In genomic region chr2:32428262-32428722, GRCm38 (mm10) we compare ENCODE assay signal across 8 mouse cellular contexts. TPM values are rescaled to one million over a fixed set of nuclear protein-coding genes. Genes with fewer than 3 reads are reported as not detected.
DNase-seq lines count a peak whose midpoint lies in the region; ATAC-seq and TF ChIP-seq lines count a peak whose summit lies in the region.

No protein-coding gene starts in this region.

- H3K9ac ChIP-seq in kidney, postnatal 0 days (ENCODE audit: low read depth, low read length) = no peak overlapping the region
- H3K9ac ChIP-seq in limb, embryonic 12.5 days (replicated peaks) = no peak overlapping the region
- peak overlapping the region; percentile 63 for H3K9ac ChIP-seq in midbrain, postnatal 0 days (replicated peaks; ENCODE audit: low read length, poor library complexity, severe bottlenecking)

- H3K27me3 ChIP-seq in kidney, postnatal 0 days (ENCODE audit: insufficient read depth, low read length) = no peaks in the 10 kb centered on the region
- no peaks in the 10 kb centered on the region for H3K27me3 ChIP-seq in limb, embryonic 12.5 days
- H3K27me3 ChIP-seq in midbrain, postnatal 0 days (ENCODE audit: insufficient read depth, low read length) = no peaks in the 10 kb centered on the region

- H3K27ac ChIP-seq in kidney, postnatal 0 days = peak overlapping the region; percentile 60
- H3K27ac ChIP-seq in limb, embryonic 12.5 days = peak overlapping the region; percentile 79
- H3K27ac ChIP-seq in midbrain, postnatal 0 days (ENCODE audit: low read depth, low read length) = peak overlapping the region; percentile 82

- ATAC-seq in kidney, postnatal 0 days (replicated peaks; ENCODE audit: low FRiP score, low read depth) = peak; percentile 73
- ATAC-seq in granulocyte monocyte progenitor cell, adult 5-6 weeks (replicated peaks; ENCODE audit: poor library complexity, severe bottlenecking) = peak; percentile 39
- ATAC-seq in limb, embryonic 12.5 days (ENCODE audit: insufficient number of reproducible peaks, insufficient read depth, low FRiP score, low TSS enrichment, low read depth) = 0 out of 2 replicates have a peak, but pooled peaks have one; percentile 4
- peak; percentile 76 for ATAC-seq in midbrain, postnatal 0 days (ENCODE audit: low FRiP score)

- H3K4me2 ChIP-seq in kidney, postnatal 0 days (ENCODE audit: low read length) = peak overlapping the region; percentile 39
- peak overlapping the region; percentile 34 for H3K4me2 ChIP-seq in limb, embryonic 12.5 days
- peak overlapping the region; percentile 87 for H3K4me2 ChIP-seq in midbrain, postnatal 0 days (ENCODE audit: low read depth, low read length, poor library complexity, severe bottlenecking)

- peaks cover 48% of the 10 kb centered on the region for H3K4me1 ChIP-seq in kidney, postnatal 0 days (replicated peaks; ENCODE audit: insufficient read depth, low read length)
- H3K4me1 ChIP-seq in limb, embryonic 12.5 days (replicated peaks) = peaks cover 61% of the 10 kb centered on the region
- peaks cover 25% of the 10 kb centered on the region for H3K4me1 ChIP-seq in midbrain, postnatal 0 days (ENCODE audit: insufficient read depth, low read length)

- no peak overlapping the region for H3K4me3 ChIP-seq in kidney, postnatal 0 days (replicated peaks; ENCODE audit: low read depth, low read length)
- no peak overlapping the region for H3K4me3 ChIP-seq in limb, embryonic 12.5 days (replicated peaks)
- H3K4me3 ChIP-seq in midbrain, postnatal 0 days (ENCODE audit: low read depth, low read length) = peak overlapping the region; percentile 61

- 21% methylated on average over 8 of the region's 8 CpGs for WGBS in kidney, postnatal 0 days
- WGBS in limb, embryonic 12.5 days = 52% methylated on average over 8 of the region's 8 CpGs
- WGBS in midbrain, postnatal 0 days = 22% methylated on average over 8 of the region's 8 CpGs

- no peak for TF ChIP-seq CTCF in kidney, postnatal 0 days (IDR thresholded peaks at IDR 0.05; ENCODE audit: low read depth)
- no peak for TF ChIP-seq CTCF in midbrain, postnatal 0 days (IDR thresholded peaks at IDR 0.05)

- no peaks in the 10 kb centered on the region for H3K36me3 ChIP-seq in kidney, postnatal 0 days (ENCODE audit: insufficient read depth, low read length)
- H3K36me3 ChIP-seq in limb, embryonic 12.5 days = peaks cover 9% of the 10 kb centered on the region; the same call in 1 of the 2 replicates
- H3K36me3 ChIP-seq in midbrain, postnatal 0 days (ENCODE audit: insufficient read depth, low read length) = no peaks in the 10 kb centered on the region

- H3K9me3 ChIP-seq in kidney, postnatal 0 days (replicated peaks; ENCODE audit: low read length) = no peaks in the 10 kb centered on the region
- no peaks in the 10 kb centered on the region for H3K9me3 ChIP-seq in limb, embryonic 12.5 days
- H3K9me3 ChIP-seq in midbrain, postnatal 0 days (ENCODE audit: low read length) = no peaks in the 10 kb centered on the region

- DNase-seq in kidney, postnatal 0 days (ENCODE audit: low spot score) = peak; percentile 85
- no peak for DNase-seq in kidney, postnatal 36 days
- DNase-seq in brain, adult 2 months (ENCODE audit: low read depth, low spot score) = peak; percentile 93
- DNase-seq in midbrain, postnatal 0 days (ENCODE audit: low spot score) = peak; percentile 86
- no peak for DNase-seq in gastrocnemius, postnatal 4 days (ENCODE audit: low spot score in 2 of 2)
- no peak for DNase-seq in cerebellum, adult 11-12 months

RNA-seq across cellular contexts. Expression of gene Naif1, which starts 22.0 kb away (rescaled TPM):
- polyA plus RNA-seq in kidney, postnatal 0 days (2015; fragmentation: Nextera tagmentation; extraction: Ambion mirVana) = 4.7 TPM in 2 replicates
- 3.7 and 4.6 TPM in 2 replicates for total RNA-seq in granulocyte monocyte progenitor cell, adult 5-6 weeks (2014; fragmentation: Nextera tagmentation)
- 3.0 and 4.8 TPM in 2 replicates for total RNA-seq in granulocyte monocyte progenitor cell, adult 5-6 weeks (2017)
- 5.1 and 5.6 TPM in 2 replicates for polyA plus RNA-seq in limb, embryonic 12.5 days (2016; fragmentation: Nextera tagmentation; extraction: Ambion mirVana)
- 2.4 and 3.2 TPM in 2 replicates for total RNA-seq in midbrain, postnatal 0 days (2014; rRNA removed)
- 3.0 and 3.2 TPM in 2 replicates for polyA plus RNA-seq in midbrain, postnatal 0 days (2015; fragmentation: Nextera tagmentation; extraction: Ambion mirVana)
- total RNA-seq in gastrocnemius, postnatal 4 days (2021) = 1 to 10 TPM; 3.9 to 4.0 TPM

RNA-seq across cellular contexts. Expression of gene Slc25a25, which starts 23.0 kb away (rescaled TPM):
- 15.0 and 16.9 TPM in 2 replicates for polyA plus RNA-seq in kidney, postnatal 0 days (2015; fragmentation: Nextera tagmentation; extraction: Ambion mirVana)
- 7.1 and 19.9 TPM in 2 replicates for total RNA-seq in granulocyte monocyte progenitor cell, adult 5-6 weeks (2014; fragmentation: Nextera tagmentation)
- total RNA-seq in granulocyte monocyte progenitor cell, adult 5-6 weeks (2017) = 8.1 and 14.6 TPM in 2 replicates
- 26.0 and 28.3 TPM in 2 replicates for polyA plus RNA-seq in limb, embryonic 12.5 days (2016; fragmentation: Nextera tagmentation; extraction: Ambion mirVana)
- 60.6 and 69.2 TPM in 2 replicates for total RNA-seq in midbrain, postnatal 0 days (2014; rRNA removed)
- 52.0 and 53.4 TPM in 2 replicates for polyA plus RNA-seq in midbrain, postnatal 0 days (2015; fragmentation: Nextera tagmentation; extraction: Ambion mirVana)
- 10 to 100 TPM; 14.0 to 25.1 TPM for total RNA-seq in gastrocnemius, postnatal 4 days (2021)

RNA-seq across cellular contexts. Expression of gene Ptges2, which starts 32.6 kb away (rescaled TPM):
- polyA plus RNA-seq in kidney, postnatal 0 days (2015; fragmentation: Nextera tagmentation; extraction: Ambion mirVana) = 44.1 and 44.8 TPM in 2 replicates
- total RNA-seq in granulocyte monocyte progenitor cell, adult 5-6 weeks (2014; fragmentation: Nextera tagmentation) = 17.8 and 32.2 TPM in 2 replicates
- total RNA-seq in granulocyte monocyte progenitor cell, adult 5-6 weeks (2017) = 15.2 and 23.4 TPM in 2 replicates
- 32.2 and 36.7 TPM in 2 replicates for polyA plus RNA-seq in limb, embryonic 12.5 days (2016; fragmentation: Nextera tagmentation; extraction: Ambion mirVana)
- 33.3 and 41.1 TPM in 2 replicates for total RNA-seq in midbrain, postnatal 0 days (2014; rRNA removed)
- polyA plus RNA-seq in midbrain, postnatal 0 days (2015; fragmentation: Nextera tagmentation; extraction: Ambion mirVana) = 56.2 and 62.3 TPM in 2 replicates
- total RNA-seq in gastrocnemius, postnatal 4 days (2021) = 10 to 100 TPM; 35.1 to 41.4 TPM

RNA-seq across cellular contexts. Expression of gene Lcn2, which starts 40.2 kb away (rescaled TPM):
- polyA plus RNA-seq in kidney, postnatal 0 days (2015; fragmentation: Nextera tagmentation; extraction: Ambion mirVana) = 43.5 and 50.3 TPM in 2 replicates
- total RNA-seq in granulocyte monocyte progenitor cell, adult 5-6 weeks (2014; fragmentation: Nextera tagmentation) = 24.8 and 50.9 TPM in 2 replicates
- total RNA-seq in granulocyte monocyte progenitor cell, adult 5-6 weeks (2017) = 51.1 and 62.2 TPM in 2 replicates
- polyA plus RNA-seq in limb, embryonic 12.5 days (2016; fragmentation: Nextera tagmentation; extraction: Ambion mirVana) = 0.95 TPM in 1 of 2 replicates, not detected in the other
- 0.57 TPM in 1 of 2 replicates, not detected in the other for total RNA-seq in midbrain, postnatal 0 days (2014; rRNA removed)
- polyA plus RNA-seq in midbrain, postnatal 0 days (2015; fragmentation: Nextera tagmentation; extraction: Ambion mirVana) = 0.35 and 0.44 TPM in 2 replicates
- total RNA-seq in gastrocnemius, postnatal 4 days (2021) = 1 to 10 TPM; 3.0 to 4.4 TPM

RNA-seq across cellular contexts. Expression of gene 1110008P14Rik, which starts 46.6 kb away (rescaled TPM):
- 87.0 and 96.8 TPM in 2 replicates for polyA plus RNA-seq in kidney, postnatal 0 days (2015; fragmentation: Nextera tagmentation; extraction: Ambion mirVana)
- total RNA-seq in granulocyte monocyte progenitor cell, adult 5-6 weeks (2014; fragmentation: Nextera tagmentation) = 11.7 and 20.7 TPM in 2 replicates
- 5.5 and 11.2 TPM in 2 replicates for total RNA-seq in granulocyte monocyte progenitor cell, adult 5-6 weeks (2017)
- polyA plus RNA-seq in limb, embryonic 12.5 days (2016; fragmentation: Nextera tagmentation; extraction: Ambion mirVana) = 44.3 and 45.8 TPM in 2 replicates
- 336 and 450 TPM in 2 replicates for total RNA-seq in midbrain, postnatal 0 days (2014; rRNA removed)
- 198 and 224 TPM in 2 replicates for polyA plus RNA-seq in midbrain, postnatal 0 days (2015; fragmentation: Nextera tagmentation; extraction: Ambion mirVana)
- total RNA-seq in gastrocnemius, postnatal 4 days (2021) = 10 to 100 TPM; 56.4 to 58.6 TPM

Comparison
In these comparisons a context has a peak if more than half of its experiments do, and no peak if none do; other contexts are left out.
1. DNase-seq: peak in kidney, postnatal 0 days (single experiment), brain, adult 2 months (single experiment) and midbrain, postnatal 0 days (single experiment); none in kidney, postnatal 36 days (0 of 2), gastrocnemius, postnatal 4 days (0 of 2) and cerebellum, adult 11-12 months (single experiment).
2. ATAC-seq: peak in every context shown above with its lines; median percentile 76 in midbrain, postnatal 0 days; 73 in kidney, postnatal 0 days; 39 in granulocyte monocyte progenitor cell, adult 5-6 weeks; 4 in limb, embryonic 12.5 days.
3. H3K4me2 ChIP-seq: peak in every context shown above with its lines; median percentile 87 in midbrain, postnatal 0 days; 39 in kidney, postnatal 0 days; 34 in limb, embryonic 12.5 days.
4. Peak in every context shown above with its lines, with median percentiles within 50 percentile points of each other: H3K27ac ChIP-seq.